Mouse (Mus musculus) gastrocnemius, postnatal 4 days (tissue): Measurements from ENCODE around the gene Spef1. TPM values are rescaled to one million over a fixed set of nuclear protein-coding genes. Genes with fewer than 3 reads are reported as not detected.
A peak's percentile ranks its signal among the peaks of the same experiment; 100 is the strongest.

ENCODE experiments used
- DNase-seq, 2 experiments: peaks; one replicate each; pipeline ENCODE4 v3.0.0; 2021 to 2022; ENCODE audit warnings: low spot score in 2 of 2, mixed read lengths in 2 of 2
- total RNA-seq, 2 experiments: library from RNA; stranded (reverse); gene quantifications; 2 replicates each; pipeline ENCODE4 v1.2.3; 2021

The Spef1 gene
- total RNA-seq, 2 experiments from 2014 or later = 5.8 to 6.6 TPM

DNA sequence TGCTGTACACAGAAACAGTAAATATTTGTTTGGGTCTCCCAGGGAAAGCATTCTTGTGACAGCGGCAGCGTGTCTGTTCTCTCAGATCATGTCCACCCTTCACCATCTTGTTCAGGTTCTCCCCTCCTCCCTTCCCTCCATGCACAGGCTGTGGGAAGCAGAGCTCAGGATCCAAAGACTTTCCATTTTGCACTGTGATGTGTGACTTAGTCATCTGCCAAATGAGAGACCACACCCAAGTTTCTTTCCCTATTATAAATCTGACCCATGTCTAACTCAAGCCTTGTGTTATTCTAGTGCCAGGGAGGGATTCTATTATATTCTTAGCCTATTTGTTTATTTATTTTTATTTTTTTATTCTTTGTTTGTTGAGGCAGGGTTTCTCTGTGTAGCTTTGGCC lies 21.3 kb upstream of the Spef1 start:
- no peak for DNase-seq

DNA sequence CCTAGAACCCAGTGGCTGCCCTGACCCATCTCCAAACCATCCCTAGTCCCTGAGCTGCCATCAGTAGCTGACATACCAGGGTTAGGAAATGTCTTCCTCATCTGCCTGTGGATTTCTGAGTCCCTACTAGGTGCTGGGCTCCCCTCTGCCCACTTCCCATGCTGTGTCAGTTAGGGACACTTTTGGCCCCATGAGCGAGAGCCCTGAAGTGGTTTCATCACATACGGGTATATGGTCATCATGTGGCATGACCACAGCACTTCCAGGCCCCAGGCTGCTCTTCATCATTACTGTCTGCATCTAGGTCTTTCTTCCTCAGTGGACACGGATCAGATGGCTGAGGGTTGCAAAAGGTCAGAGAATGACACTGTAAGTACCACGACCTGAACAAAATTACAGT lies 19.7 kb upstream of the Spef1 start, which contains the start of gene Ap5s1:
Gene Ap5s1 (plus strand): TSS at position 301 of the 400 bp plus-strand sequence.
- DNase-seq = no peak

GRCm38 (mm10) chr2:131205521-131206182 lies 18.6 kb upstream of the Spef1 start:
- DNase-seq = no peak

GRCm38 (mm10) chr2:131204410-131204981 lies 17.4 kb upstream of the Spef1 start:
- peak; percentile 87 to 93 for DNase-seq

DNA sequence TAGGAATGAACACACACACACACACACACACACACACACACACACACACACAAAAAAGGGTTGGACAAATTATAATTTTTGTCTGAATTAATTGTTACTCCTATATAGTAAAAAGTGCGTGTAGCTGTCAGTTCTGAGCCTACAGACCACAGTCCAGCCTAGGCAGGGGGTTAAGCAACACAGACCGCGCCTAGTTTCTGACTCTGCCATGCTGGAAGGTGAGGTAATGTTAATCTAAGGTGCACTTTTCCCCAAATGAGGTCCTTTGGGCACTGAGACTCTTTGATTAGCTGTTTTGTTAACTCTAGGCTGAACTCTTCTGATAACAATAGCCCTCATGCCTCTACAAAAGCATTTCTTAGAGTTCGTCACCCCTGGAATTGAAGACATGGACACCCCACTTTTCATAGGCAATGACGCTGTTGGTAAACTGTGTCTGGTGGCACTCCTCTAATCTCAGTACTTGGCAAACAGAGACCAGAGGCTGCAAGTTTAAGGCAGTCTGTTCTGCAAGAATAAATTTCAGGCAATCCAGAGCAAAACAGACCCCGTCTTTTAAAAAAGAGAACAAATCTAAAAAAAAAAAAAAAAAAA lies 16.8 kb upstream of the Spef1 start:
- no peak for DNase-seq

DNA sequence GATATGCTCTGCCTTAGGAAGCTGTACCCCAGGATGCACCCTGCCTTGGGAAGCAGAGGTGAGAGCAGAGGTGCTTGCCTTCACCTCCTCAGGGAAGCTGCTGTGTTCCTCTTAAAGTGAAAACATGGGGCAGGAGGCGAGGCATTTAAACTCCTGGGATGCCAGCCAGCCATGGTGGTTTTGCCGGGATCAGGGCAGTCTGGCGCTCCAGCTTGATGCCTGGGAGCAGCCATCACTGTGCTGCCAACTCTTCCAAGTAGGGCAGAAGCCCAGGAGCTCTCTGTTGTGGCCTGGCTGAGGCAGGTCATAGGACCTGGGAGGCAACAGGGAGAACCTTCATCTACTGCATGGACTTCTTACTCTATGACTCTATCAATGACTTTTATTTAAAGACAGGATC lies 14.2 kb upstream of the Spef1 start:
- no peak for DNase-seq

DNA sequence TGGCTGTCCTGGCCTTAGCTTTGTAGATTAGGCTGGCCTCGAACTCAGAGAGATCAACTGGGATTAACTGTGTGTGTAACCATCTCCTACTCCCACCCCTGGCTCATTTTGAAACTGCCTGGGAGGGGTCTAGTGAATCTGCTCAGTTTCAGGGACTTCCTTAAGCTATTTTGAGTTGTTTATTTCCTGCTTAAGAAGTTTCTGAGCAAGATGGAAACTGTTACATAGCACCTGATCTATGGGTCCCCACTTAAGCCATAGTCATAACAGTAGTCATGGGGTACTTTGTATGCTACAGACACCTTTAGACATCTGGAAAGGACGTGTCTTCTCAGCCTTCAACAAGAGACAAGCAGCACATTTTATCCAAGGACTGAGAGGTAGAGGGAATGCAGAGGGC lies 13.6 kb upstream of the Spef1 start:
- no peak for DNase-seq

DNA sequence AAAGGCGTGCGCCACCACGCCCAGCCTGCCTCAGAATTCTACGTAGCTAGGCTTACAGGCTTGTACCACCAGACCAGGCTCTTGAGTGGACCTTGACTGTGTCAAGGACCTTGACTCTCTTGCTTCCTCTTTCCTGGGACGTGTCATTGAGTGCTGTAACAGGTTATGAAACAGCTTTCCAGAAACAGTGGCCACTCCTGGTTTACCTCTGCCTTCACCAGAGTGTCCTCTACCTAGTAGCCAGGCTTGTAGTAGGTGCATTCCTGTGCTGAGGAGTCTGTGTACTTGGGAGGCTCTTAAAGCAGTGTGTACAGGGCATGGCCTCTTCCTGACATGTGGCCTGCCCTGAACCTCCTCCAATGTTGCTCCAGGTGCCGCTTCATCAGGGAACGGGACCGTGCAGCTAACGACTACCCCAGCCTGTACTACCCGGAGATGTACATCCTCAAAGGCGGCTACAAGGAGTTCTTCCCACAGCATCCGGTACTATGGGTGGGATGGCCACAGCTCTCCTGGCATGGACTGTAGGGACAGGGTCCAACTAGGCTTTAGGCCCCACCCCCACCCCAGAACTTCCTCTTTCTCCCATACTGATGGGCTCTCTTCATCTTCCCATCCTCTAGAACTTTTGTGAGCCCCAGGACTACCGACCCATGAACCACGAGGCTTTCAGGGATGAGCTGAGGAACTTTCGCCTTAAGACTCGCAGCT lies 9.7 kb upstream of the Spef1 start:
- no peak for DNase-seq

DNA sequence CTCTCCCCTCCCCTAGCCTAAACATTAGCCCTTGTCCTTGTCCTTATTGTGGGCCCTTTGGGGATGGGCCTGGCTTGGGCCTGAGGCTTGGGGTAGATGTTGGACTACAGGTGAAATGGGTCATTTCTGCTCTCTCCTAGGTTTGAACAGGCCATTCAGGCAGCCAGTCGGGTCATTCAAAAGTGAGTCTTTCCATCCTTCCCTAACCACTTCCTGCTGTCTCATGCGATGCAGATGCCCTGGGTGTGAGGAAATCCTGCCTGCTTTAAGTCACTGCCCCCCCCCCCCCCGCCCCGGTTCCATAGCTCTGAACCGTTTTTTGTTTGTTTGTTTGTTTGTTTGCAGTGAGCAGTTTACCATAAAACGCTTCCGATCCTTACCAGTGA lies 3.9 kb upstream of the Spef1 start:
- DNase-seq = no peak

- DNase-seq = no peak
Observed at GRCm38 (mm10) chr2:131190344-131191004, 3.4 kb upstream of the Spef1 start.

DNA sequence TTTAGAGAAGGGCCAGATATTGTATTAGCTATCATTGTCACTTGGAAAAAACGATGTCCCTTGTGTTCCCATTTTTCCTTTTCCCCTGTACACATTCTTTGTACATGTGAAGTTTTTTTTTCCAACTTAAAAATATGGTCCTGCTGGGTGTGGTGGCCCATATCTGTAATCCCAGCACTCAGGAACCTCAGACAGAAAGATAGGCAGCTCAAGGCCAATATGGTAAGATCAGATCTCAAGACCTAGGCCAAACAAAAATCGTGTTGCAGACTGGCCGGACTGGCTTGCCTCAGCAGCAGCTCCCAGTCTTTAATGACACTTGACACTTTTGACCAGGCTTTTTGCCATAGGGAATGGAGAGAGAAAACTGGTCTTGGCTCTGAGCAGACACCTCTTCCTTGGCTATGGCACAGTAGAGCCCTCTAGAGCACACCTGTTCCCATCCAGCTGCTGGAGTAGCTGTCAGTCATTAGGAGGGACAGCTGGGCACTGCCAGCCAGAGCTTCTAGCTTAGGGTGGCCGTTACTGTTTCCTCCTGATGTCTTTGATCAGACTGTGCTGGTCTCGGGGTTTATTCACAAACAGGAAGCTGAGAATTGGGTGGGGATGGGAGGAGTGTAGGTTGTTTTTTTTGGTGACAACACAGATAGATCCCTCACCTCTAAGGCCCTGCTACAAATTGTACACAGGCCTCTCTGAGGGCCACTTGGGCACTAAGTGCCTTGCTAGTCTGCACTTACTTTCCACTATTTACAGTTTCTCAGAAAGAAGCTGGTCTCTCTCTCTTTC lies 2.6 kb upstream of the Spef1 start:
- DNase-seq = no peak

- DNase-seq = no peak
Observed at GRCm38 (mm10) chr2:131188311-131188710, 1.2 kb upstream of the Spef1 start.

DNA sequence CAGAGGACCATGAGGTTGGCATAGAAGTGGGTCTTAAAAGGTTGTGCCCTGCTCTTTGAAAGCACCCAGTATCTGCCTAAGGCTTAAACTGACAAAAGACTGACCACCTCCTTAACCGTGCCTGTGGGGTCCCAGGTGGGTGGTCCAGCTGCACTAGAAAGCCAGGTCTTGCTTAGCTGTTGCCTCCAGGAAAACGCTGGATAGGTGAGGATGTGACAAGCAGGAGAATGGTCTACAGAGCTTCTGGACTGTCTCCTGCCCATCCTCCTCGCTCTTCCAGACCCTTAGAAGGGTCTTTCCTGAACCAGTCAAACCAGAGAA lies 480 bp upstream of the Spef1 start:
- DNase-seq = no peak

DNA sequence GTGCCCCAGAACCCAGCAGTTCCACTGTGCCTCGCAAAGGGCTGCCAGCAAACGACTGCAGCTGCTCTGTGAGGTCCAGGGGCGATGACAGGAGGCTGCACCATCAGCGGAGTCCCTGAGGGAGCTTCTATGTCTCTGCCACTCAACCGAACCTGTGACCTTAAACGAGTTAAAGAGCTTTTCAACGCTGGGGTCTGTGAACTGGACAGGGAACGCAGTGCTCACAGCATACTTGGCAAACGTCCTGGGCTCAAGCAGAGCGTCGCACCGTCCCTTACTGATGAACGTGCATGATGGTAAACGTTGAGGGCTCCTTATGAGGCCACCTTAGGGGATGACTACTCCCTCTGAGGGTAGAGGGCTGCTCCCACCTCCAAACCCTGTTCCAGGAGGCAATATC lies 739 bp downstream of the Spef1 start:
- DNase-seq = peak in 1 of 2 experiments; percentile 24

DNA sequence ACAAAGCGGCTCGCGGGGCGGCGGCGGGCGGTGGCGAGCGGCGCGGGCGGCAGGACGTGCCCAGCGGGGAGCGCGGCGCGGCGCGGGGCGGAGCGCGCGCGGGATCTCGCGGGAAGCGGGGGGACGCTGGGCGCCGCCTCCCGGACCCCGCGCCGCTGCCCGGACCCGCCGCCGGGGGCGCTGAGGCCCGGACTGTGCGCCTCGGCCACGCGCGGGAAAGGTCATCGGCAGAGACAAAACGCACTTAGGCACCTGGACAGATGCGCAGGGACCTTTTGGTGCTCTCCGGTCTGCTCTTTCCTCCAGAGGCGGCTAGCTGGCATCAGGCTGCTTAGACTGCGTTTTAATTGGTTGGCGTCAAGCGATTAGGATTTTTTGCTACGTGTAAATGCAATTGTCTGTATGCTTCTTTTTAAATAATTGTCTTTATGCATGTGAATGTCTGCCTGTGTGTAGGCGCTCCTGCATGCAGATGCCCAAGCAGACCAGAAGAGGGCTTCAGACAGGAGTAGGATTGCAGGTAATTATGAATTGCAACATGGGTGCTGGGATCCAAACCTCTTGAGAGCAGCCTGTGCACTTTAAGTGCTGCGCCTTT lies 7.0 kb downstream of the Spef1 start, which contains the start of gene Cenpb:
Gene Cenpb (minus strand): TSS at position 78 of the 598 bp plus-strand sequence.
- DNase-seq = peak; percentile 80 to 85

- DNase-seq = peak; percentile 53 to 71
Observed at GRCm38 (mm10) chr2:131179246-131179886, 7.7 kb downstream of the Spef1 start.

DNA sequence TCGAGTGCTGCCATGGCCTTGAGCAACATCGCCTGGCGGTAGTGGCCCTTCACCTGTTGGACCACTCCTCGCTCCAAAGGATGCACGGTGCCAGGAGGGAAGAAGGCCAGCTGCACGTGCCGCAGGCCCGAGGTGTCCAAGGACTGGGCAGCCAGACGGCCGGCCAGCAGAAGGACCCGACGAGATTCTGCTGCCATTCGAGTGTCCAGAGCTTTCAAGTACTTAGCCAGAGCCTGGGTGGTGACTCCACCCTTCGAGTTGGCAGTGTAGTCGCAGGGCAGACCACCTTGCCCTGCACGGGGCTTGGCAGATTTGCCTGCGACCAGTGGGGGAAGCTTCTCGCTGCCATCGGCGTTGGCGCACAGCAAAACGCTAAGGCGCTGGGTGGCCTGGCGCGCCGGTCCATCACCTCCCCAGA lies 8.2 kb downstream of the Spef1 start:
- DNase-seq = peak in 1 of 2 experiments; percentile 23

GRCm38 (mm10) chr2:131177932-131178331 lies 9.2 kb downstream of the Spef1 start:
- DNase-seq = no peak

GRCm38 (mm10) chr2:131176491-131176890 lies 10.6 kb downstream of the Spef1 start:
- DNase-seq = no peak

GRCm38 (mm10) chr2:131175945-131176309 lies 11.2 kb downstream of the Spef1 start:
- DNase-seq = no peak
